Mouse (Mus musculus) kidney, adult 2 months (tissue): Measurements from ENCODE around the gene Insig1. TPM values are rescaled to one million over a fixed set of nuclear protein-coding genes. Genes with fewer than 3 reads are reported as not detected.

Experiments used
- DNase-seq: peaks from one replicate; pipeline ENCODE4 v3.0.0; 2021
- H3K27ac ChIP-seq: fragments of 200-500 bp; 2 replicates; pipeline ENCODE4 v1.5.1; 2012; ENCODE audit warnings: low read depth, low read length, control low read depth, inconsistent platforms; ENCODE audit not compliant: insufficient read depth
- H3K27me3 ChIP-seq: fragments of 200-500 bp; replicated peaks from 2 replicates; pipeline ENCODE4 v1.6.1; 2012; ENCODE audit warnings: mild to moderate bottlenecking, moderate library complexity, low read length, inconsistent platforms; ENCODE audit not compliant: control insufficient read depth, insufficient read depth
- H3K36me3 ChIP-seq: fragments of 200-500 bp; 2 replicates; pipeline ENCODE4 v1.6.1; 2012; ENCODE audit warnings: mild to moderate bottlenecking, moderate library complexity, low read length, inconsistent platforms; ENCODE audit not compliant: control insufficient read depth, insufficient read depth
- H3K4me1 ChIP-seq: fragments of 200-500 bp; 2 replicates; pipeline ENCODE4 v1.6.1; 2011; ENCODE audit warnings: low read length; ENCODE audit not compliant: control insufficient read depth, insufficient read depth
- H3K4me3 ChIP-seq: fragments of 200-500 bp; 2 replicates; pipeline ENCODE4 v1.5.1; 2011; ENCODE audit warnings: mild to moderate bottlenecking, low read depth, low read length, control low read depth; ENCODE audit not compliant: insufficient read depth
- CTCF ChIP-seq: fragments of 200-500 bp; conservative IDR thresholded peaks from 2 replicates; pipeline ENCODE4 v1.5.1; 2011; ENCODE audit warnings: low read depth, mild to moderate bottlenecking, control low read depth, low read length, moderate library complexity, mixed read lengths; ENCODE audit not compliant: insufficient read depth, insufficient read length
- POLR2A ChIP-seq: fragments of 200-500 bp; IDR thresholded peaks from one replicate; pipeline ENCODE4 v1.6.1; 2011; ENCODE audit warnings: low read depth, low read length, control low read depth
- WGBS: fragments of 180-500 bp; shearing (Covaris S2); methylation state at CpG from one replicate; pipeline ENCODE4 v1.1.7; 2018; 5-methylcytosine and 5-hydroxymethylcytosine counted together
- polyA plus RNA-seq: library from polyadenylated mRNA; depleted of rRNA; stranded (reverse); fragments of >200 nt; gene quantifications from 2 replicates; pipeline ENCODE4 v1.2.3, GENCODE M21; 2012

Gene Insig1
- polyA plus RNA-seq, 1 experiment, result 52.0 TPM

- no peak overlapping the region for H3K27ac ChIP-seq
- DNase-seq, result no peak
- no peaks in the 10 kb centered on the region; the same call in 1 of the 2 replicates for H3K4me1 ChIP-seq
- H3K36me3 ChIP-seq, result no peaks in the 10 kb centered on the region
- 68% methylated on average over 2 of the region's 2 CpGs for WGBS
- TF ChIP-seq POLR2A, result no peak
- TF ChIP-seq CTCF, result no peak
- H3K27me3 ChIP-seq, result no peaks in the 10 kb centered on the region
- H3K4me3 ChIP-seq, result no peak overlapping the region
Observed at GRCm38 (mm10) chr5:28042779-28043178, 28.4 kb upstream of the Insig1 start.

GRCm38 (mm10) chr5:28043386-28043785, 27.8 kb upstream of the Insig1 start:
- Histone ChIP-seq H3K27me3 (no peaks in the 10 kb centered on the region), H3K36me3 (no peaks in the 10 kb centered on the region), H3K4me3 (no peak overlapping the region), H3K27ac (no peak overlapping the region), H3K4me1 (no peaks in the 10 kb centered on the region; the same call in 1 of the 2 replicates)
- whole genome bisulfite sequencing, result 84% methylated on average over 5 of the region's 5 CpGs
- no peak for DNase-seq
- TF ChIP-seq CTCF (no peak), POLR2A (no peak)

DNA sequence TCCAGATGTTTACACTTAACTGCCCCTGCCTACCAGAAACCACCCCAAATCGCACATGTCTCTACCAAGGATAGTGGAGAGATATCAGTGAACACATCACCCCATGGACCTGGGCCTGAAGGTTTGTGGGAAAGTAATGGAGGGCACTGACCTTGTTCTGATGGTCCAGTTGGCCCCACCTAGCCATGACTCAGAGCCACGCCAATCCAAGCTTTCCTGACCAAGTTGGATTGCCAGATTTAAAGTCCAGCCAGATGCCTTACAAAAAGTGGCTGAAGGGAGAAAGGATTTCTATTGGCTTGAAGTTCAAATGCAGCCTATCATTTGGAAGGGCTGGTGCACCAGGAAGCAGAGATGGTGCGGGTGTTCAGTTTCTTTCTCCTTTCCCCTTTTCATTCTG, 24.2 kb upstream of the Insig1 start:
- DNase-seq, result no peak
- Histone ChIP-seq H3K4me1 (no peaks in the 10 kb centered on the region), H3K27me3 (no peaks in the 10 kb centered on the region), H3K27ac (no peak overlapping the region), H3K36me3 (no peaks in the 10 kb centered on the region), H3K4me3 (no peak overlapping the region)
- 92% methylated on average over 3 of the region's 3 CpGs for WGBS
- TF ChIP-seq POLR2A (no peak), CTCF (no peak)

DNA sequence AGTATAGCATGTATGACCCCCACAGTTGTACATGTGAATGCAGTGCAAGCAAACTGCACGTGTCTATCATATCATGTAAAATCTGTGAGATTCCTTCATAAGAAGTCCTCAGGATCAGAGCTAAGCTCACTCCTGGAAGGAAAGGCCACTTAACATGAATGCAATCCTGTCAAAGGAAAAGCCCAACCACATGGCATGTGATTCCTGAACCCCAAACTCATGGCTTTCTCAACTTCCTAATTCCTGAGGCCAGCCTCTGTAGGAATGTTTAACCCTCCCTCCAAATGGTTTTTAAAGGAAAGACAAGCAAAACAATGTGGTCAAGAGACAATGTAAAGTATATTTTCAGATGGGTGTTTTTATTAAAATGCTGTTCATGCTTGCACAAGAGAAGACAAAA, 23.2 kb upstream of the Insig1 start:
- Histone ChIP-seq H3K27ac (no peak overlapping the region), H3K4me3 (no peak overlapping the region), H3K36me3 (no peaks in the 10 kb centered on the region), H3K27me3 (no peaks in the 10 kb centered on the region), H3K4me1 (no peaks in the 10 kb centered on the region)
- no peak for TF ChIP-seq POLR2A
- TF ChIP-seq CTCF, result no peak
- no peak for DNase-seq
- WGBS, result 73% methylated on average over 1 of the region's 1 CpGs

GRCm38 (mm10) chr5:28055450-28055849, 15.7 kb upstream of the Insig1 start:
- no peaks in the 10 kb centered on the region for H3K27me3 ChIP-seq
- no peak overlapping the region for H3K4me3 ChIP-seq
- peak; percentile 92 for DNase-seq
- no peak overlapping the region for H3K27ac ChIP-seq
- TF ChIP-seq POLR2A (no peak), CTCF (no peak)
- H3K4me1 ChIP-seq, result no peaks in the 10 kb centered on the region
- WGBS, result 48% methylated on average over 2 of the region's 2 CpGs
- H3K36me3 ChIP-seq, result no peaks in the 10 kb centered on the region

GRCm38 (mm10) chr5:28056877-28057276, 14.3 kb upstream of the Insig1 start:
- DNase-seq, result no peak

DNA sequence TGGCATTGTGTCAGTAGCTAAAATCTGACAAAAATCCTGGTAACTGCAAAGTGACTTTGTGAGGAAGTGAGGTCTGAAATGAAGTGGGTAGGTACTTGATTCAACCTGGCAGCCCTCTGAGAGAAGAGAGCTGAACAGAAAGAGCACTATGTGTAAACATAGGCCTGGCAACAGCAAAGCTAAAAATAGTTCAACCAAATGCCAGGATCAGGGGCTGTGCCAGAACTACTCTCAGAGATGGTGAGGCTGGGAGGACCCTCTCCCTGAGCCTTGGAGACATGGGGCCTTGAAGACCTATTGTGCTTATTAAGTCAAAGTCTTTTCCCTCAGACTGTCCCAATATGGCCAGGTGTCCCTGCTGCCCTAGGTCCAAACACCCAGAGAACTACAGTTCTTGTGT, 10.7 kb upstream of the Insig1 start:
- Histone ChIP-seq H3K4me1 (no peaks in the 10 kb centered on the region), H3K27ac (no peak overlapping the region), H3K4me3 (no peak overlapping the region), H3K36me3 (no peaks in the 10 kb centered on the region), H3K27me3 (no peaks in the 10 kb centered on the region)
- TF ChIP-seq CTCF (no peak), POLR2A (no peak)
- DNase-seq, result no peak

More at GRCm38 (mm10) chr5:28056877-28057276, 14.3 kb upstream of the Insig1 start:
- TF ChIP-seq CTCF, result no peak
- no peak for TF ChIP-seq POLR2A
- Histone ChIP-seq H3K27me3 (no peaks in the 10 kb centered on the region), H3K36me3 (no peaks in the 10 kb centered on the region), H3K4me3 (no peak overlapping the region), H3K4me1 (no peaks in the 10 kb centered on the region), H3K27ac (no peak overlapping the region)
- WGBS, result 87% methylated on average over 3 of the region's 3 CpGs

GRCm38 (mm10) chr5:28061011-28061410, 10.2 kb upstream of the Insig1 start:
- no peak overlapping the region for H3K27ac ChIP-seq
- DNase-seq, result no peak

More at GRCm38 (mm10) chr5:28061011-28061410, 10.2 kb upstream of the Insig1 start:
- no peak overlapping the region for H3K4me3 ChIP-seq
- TF ChIP-seq POLR2A (no peak), CTCF (no peak)
- H3K36me3 ChIP-seq, result no peaks in the 10 kb centered on the region
- WGBS, result 80% methylated on average over 6 of the region's 6 CpGs
- no peaks in the 10 kb centered on the region for H3K4me1 ChIP-seq
- no peaks in the 10 kb centered on the region for H3K27me3 ChIP-seq
